Mouse (Mus musculus): ENCODE results near the gene Macrod2. TPM values are rescaled to one million over a fixed set of nuclear protein-coding genes. Genes with fewer than 3 reads are reported as not detected.

The Macrod2 gene
- polyA plus RNA-seq, 1 experiment from 2014 or later, result 45.9 TPM

DNA sequence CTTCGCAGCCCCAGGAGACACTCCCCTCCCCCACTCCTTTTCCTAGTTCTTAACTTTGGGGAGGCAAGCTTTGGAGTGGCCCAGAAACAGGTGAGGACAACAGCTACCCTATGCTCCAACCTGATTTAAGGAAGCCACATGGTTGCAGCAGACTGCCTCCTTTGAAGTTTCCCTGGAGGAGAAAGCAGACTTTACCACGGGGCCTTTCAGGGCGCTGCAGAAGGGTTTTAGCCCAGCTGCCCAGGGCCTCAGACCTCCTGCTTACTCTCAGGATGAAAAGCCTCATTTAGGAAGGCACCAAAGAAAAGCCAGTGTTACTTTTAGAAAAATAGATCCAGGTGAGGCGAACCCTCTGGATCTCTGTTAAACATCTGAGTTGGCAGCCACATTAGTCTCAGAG lies 1333.9 kb downstream of the Macrod2 start:
- Histone ChIP-seq H3K27ac (ENCODE audit: low read depth, low read length) (no peak overlapping the region), H3K9me3 (ENCODE audit: control insufficient read depth, low read length) (no peaks in the 10 kb centered on the region), H3K9ac (ENCODE audit: low read length) (no peak overlapping the region), H3K27me3 (ENCODE audit: control insufficient read depth, insufficient read depth, low read length) (no peaks in the 10 kb centered on the region), H3K36me3 (ENCODE audit: control insufficient read depth, insufficient read depth, low read length) (no peaks in the 10 kb centered on the region), H3K4me3 (ENCODE audit: low read depth, low read length) (no peak overlapping the region), H3K4me2 (no peak overlapping the region), H3K4me1 (ENCODE audit: control insufficient read depth, insufficient read depth, low read length) (no peaks in the 10 kb centered on the region)
- DNase-seq (ENCODE audit: low spot score, missing footprints), result no peak
- no peak for ATAC-seq (ENCODE audit: low FRiP score)
- whole genome bisulfite sequencing, result 53% methylated on average over 4 of the region's 4 CpGs

DNA sequence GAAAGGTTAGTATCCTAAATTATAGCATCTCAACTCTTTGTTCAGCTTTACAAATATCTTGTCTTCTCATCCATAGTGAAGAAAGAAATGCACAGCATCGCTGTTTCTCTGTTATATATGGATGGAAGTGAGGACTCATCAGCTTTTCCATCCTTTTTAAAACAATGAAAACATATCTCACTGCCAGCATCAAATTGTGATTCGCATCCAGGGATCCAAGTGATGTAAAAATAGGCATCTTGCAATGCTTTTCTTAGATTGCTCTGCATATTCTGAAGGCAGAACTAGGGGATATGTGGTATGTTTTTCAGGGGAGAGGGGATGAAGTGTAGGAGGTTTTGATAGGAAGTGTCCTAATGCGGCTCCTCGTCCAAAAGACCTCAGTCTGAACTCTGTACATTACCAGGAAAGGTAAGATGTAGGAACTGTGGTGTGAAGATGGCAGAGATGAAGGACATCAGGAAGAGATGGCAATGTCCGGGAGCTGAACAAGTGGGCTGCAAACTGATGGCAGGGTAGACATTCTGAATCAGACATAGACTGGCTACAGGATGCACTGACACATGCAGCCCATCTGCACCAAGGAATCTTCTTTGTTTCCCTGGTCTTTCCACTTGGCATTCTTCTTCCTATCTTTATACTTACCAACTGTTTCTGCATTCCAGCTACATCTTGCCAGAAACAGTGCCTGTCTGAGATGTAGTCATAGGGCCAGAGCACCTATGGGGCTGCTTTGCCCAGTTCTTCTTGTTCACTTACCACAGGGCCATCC lies 1341.8 kb downstream of the Macrod2 start:
- H3K4me1 ChIP-seq (ENCODE audit: control insufficient read depth, insufficient read depth, low read length), result no peaks in the 10 kb centered on the region
- H3K4me2 ChIP-seq, result no peak overlapping the region
- no peak for DNase-seq (ENCODE audit: low spot score, missing footprints)
- H3K9me3 ChIP-seq (ENCODE audit: control insufficient read depth, low read length), result no peaks in the 10 kb centered on the region
- 92% methylated on average over 5 of the region's 5 CpGs for WGBS
- H3K27ac ChIP-seq (ENCODE audit: low read depth, low read length), result no peak overlapping the region
- no peak for ATAC-seq (ENCODE audit: low FRiP score)
- no peak overlapping the region for H3K4me3 ChIP-seq (ENCODE audit: low read depth, low read length)
- H3K27me3 ChIP-seq (ENCODE audit: control insufficient read depth, insufficient read depth, low read length), result no peaks in the 10 kb centered on the region
- H3K9ac ChIP-seq (ENCODE audit: low read length), result no peak overlapping the region
- no peaks in the 10 kb centered on the region for H3K36me3 ChIP-seq (ENCODE audit: control insufficient read depth, insufficient read depth, low read length)

DNA sequence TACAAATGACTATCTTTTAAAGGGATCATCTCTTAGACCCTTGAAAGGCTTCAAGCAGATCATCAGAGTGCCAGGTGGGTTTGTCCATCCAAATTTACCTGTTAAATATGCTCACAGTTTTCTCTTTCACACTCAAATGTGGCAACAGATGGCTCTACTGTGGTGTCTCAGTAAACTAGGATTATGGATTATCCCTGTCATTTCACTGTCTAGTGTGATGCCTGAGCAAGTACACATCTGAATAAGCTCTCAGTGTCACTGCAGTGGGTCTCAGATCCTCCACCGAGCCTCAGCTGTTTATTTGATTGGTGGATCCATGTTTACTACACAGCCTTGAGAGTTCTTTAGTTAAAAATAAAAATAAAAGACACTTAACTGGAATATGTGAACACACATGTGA lies 1343.6 kb downstream of the Macrod2 start:
- Histone ChIP-seq H3K4me1 (ENCODE audit: control insufficient read depth, insufficient read depth, low read length) (no peaks in the 10 kb centered on the region), H3K9ac (ENCODE audit: low read length) (no peak overlapping the region), H3K4me3 (ENCODE audit: low read depth, low read length) (no peak overlapping the region), H3K27me3 (ENCODE audit: control insufficient read depth, insufficient read depth, low read length) (no peaks in the 10 kb centered on the region), H3K4me2 (no peak overlapping the region), H3K27ac (ENCODE audit: low read depth, low read length) (no peak overlapping the region), H3K36me3 (ENCODE audit: control insufficient read depth, insufficient read depth, low read length) (no peaks in the 10 kb centered on the region), H3K9me3 (ENCODE audit: control insufficient read depth, low read length) (no peaks in the 10 kb centered on the region)
- ATAC-seq (ENCODE audit: low FRiP score) (no peak), DNase-seq (ENCODE audit: low spot score, missing footprints) (no peak)
- 68% methylated on average over 1 of the region's 1 CpGs for WGBS

DNA sequence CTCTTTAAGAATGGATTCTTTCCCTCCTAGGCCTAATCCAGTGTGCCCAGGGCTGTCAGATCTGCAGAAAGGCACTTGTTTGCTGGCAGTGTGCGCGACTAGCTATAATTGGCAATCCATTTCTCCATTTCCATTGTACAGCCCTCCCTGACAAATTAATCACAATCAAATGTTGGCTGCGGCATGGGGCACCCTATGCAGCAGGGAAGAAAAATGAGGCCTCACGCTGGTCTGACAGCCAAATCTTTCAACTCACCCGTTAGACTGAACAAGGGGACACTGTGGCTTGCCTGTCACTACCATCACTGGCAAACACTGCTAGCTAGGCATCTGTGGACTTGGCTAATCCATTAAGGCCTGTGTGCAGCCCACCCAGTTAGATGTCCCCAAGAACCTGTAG lies 1345.2 kb downstream of the Macrod2 start:
- DNase-seq (ENCODE audit: low spot score, missing footprints) (no peak), ATAC-seq (ENCODE audit: low FRiP score) (no peak)
- WGBS, result 77% methylated on average over 5 of the region's 5 CpGs
- no peaks in the 10 kb centered on the region for H3K9me3 ChIP-seq (ENCODE audit: control insufficient read depth, low read length)
- H3K27me3 ChIP-seq (ENCODE audit: control insufficient read depth, insufficient read depth, low read length), result no peaks in the 10 kb centered on the region
- no peaks in the 10 kb centered on the region for H3K36me3 ChIP-seq (ENCODE audit: control insufficient read depth, insufficient read depth, low read length)
- H3K4me3 ChIP-seq (ENCODE audit: low read depth, low read length), result no peak overlapping the region
- H3K4me2 ChIP-seq, result no peak overlapping the region
- no peaks in the 10 kb centered on the region for H3K4me1 ChIP-seq (ENCODE audit: control insufficient read depth, insufficient read depth, low read length)
- no peak overlapping the region for H3K9ac ChIP-seq (ENCODE audit: low read length)
- no peak overlapping the region for H3K27ac ChIP-seq (ENCODE audit: low read depth, low read length)

GRCm38 (mm10) chr2:141800236-141800635 lies 1405.1 kb downstream of the Macrod2 start:
- 75% methylated on average over 4 of the region's 4 CpGs for WGBS
- no peaks in the 10 kb centered on the region for H3K36me3 ChIP-seq (ENCODE audit: control insufficient read depth, insufficient read depth, low read length)
- no peak overlapping the region for H3K4me2 ChIP-seq
- H3K4me1 ChIP-seq (ENCODE audit: control insufficient read depth, insufficient read depth, low read length), result no peaks in the 10 kb centered on the region
- DNase-seq (ENCODE audit: low spot score, missing footprints) (no peak), ATAC-seq (ENCODE audit: low FRiP score) (no peak)
- no peak overlapping the region for H3K27ac ChIP-seq (ENCODE audit: low read depth, low read length)
- H3K4me3 ChIP-seq (ENCODE audit: low read depth, low read length), result no peak overlapping the region
- H3K27me3 ChIP-seq (ENCODE audit: control insufficient read depth, insufficient read depth, low read length), result no peaks in the 10 kb centered on the region
- no peak overlapping the region for H3K9ac ChIP-seq (ENCODE audit: low read length)
- H3K9me3 ChIP-seq (ENCODE audit: control insufficient read depth, low read length), result no peaks in the 10 kb centered on the region

- H3K9me3 ChIP-seq (ENCODE audit: control insufficient read depth, low read length), result no peaks in the 10 kb centered on the region
- no peak for ATAC-seq (ENCODE audit: low FRiP score)
- DNase-seq (ENCODE audit: low spot score, missing footprints), result no peak
- H3K4me3 ChIP-seq (ENCODE audit: low read depth, low read length), result no peak overlapping the region
- H3K27ac ChIP-seq (ENCODE audit: low read depth, low read length), result no peak overlapping the region
- H3K4me1 ChIP-seq (ENCODE audit: control insufficient read depth, insufficient read depth, low read length), result no peaks in the 10 kb centered on the region
- H3K9ac ChIP-seq (ENCODE audit: low read length), result no peak overlapping the region
- WGBS, result 79% methylated on average over 2 of the region's 2 CpGs
- no peaks in the 10 kb centered on the region for H3K36me3 ChIP-seq (ENCODE audit: control insufficient read depth, insufficient read depth, low read length)
- no peaks in the 10 kb centered on the region for H3K27me3 ChIP-seq (ENCODE audit: control insufficient read depth, insufficient read depth, low read length)
- H3K4me2 ChIP-seq, result no peak overlapping the region
These were observed 1405.8 kb downstream of the Macrod2 start for GRCm38 (mm10) chr2:141800909-141801308.

DNA sequence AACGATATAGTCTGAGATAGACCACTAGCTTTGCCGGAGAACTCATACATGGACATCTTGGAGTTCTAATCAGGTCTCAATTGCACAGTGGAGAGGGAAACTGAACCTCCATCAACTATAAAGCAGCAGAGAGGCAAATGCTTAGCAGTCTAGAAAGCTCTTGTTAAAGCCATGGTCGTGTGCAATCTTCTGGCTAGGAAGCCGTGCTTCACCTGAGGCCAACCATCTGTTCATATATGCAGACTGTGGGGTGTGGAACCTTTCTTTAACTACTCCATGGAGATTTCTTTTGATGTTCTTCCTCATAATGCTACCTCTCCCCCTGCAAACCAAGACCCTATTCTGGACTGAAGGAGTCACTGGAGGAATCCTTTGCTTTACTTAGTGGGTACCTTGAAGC lies 1421.2 kb downstream of the Macrod2 start:
- 90% methylated on average over 4 of the region's 4 CpGs for WGBS
- Histone ChIP-seq H3K36me3 (ENCODE audit: control insufficient read depth, insufficient read depth, low read length) (no peaks in the 10 kb centered on the region), H3K27me3 (ENCODE audit: control insufficient read depth, insufficient read depth, low read length) (no peaks in the 10 kb centered on the region), H3K4me2 (no peak overlapping the region), H3K9me3 (ENCODE audit: control insufficient read depth, low read length) (no peaks in the 10 kb centered on the region), H3K4me3 (ENCODE audit: low read depth, low read length) (no peak overlapping the region), H3K4me1 (ENCODE audit: control insufficient read depth, insufficient read depth, low read length) (no peaks in the 10 kb centered on the region), H3K9ac (ENCODE audit: low read length) (no peak overlapping the region), H3K27ac (ENCODE audit: low read depth, low read length) (no peak overlapping the region)
- ATAC-seq (ENCODE audit: low FRiP score) (no peak), DNase-seq (ENCODE audit: low spot score, missing footprints) (peak; percentile 45)

GRCm38 (mm10) chr2:141817546-141818180 lies 1422.6 kb downstream of the Macrod2 start:
- 81% methylated on average over 4 of the region's 4 CpGs for WGBS
- DNase-seq (ENCODE audit: low spot score, missing footprints), result peak; percentile 31

DNA sequence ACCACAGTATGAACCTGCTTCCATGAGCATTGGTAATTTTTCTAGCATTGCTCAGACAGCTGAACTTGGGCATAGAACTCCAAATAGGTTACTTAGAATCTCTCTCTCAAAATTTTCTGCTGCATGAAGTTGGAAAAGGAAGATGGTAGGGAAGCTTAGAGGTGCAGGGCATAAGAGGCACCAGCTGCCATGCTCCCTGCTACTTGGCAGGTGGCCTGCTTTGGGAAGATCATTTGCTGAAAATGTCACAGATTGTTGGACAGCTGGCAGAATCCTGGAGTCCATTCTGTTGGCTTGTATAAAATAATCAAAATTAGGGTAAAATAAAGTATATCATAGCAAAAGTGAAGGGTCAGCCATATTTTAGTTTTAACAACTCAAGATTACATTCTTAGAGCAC lies 1425.7 kb downstream of the Macrod2 start:
- H3K27ac ChIP-seq (ENCODE audit: low read depth, low read length), result no peak overlapping the region
- H3K4me2 ChIP-seq, result no peak overlapping the region
- DNase-seq (ENCODE audit: low spot score, missing footprints) (peak; percentile 23), ATAC-seq (ENCODE audit: low FRiP score) (no peak)
- no peaks in the 10 kb centered on the region for H3K36me3 ChIP-seq (ENCODE audit: control insufficient read depth, insufficient read depth, low read length)
- no peaks in the 10 kb centered on the region for H3K9me3 ChIP-seq (ENCODE audit: control insufficient read depth, low read length)
- no peak overlapping the region for H3K9ac ChIP-seq (ENCODE audit: low read length)
- H3K4me3 ChIP-seq (ENCODE audit: low read depth, low read length), result no peak overlapping the region
- H3K27me3 ChIP-seq (ENCODE audit: control insufficient read depth, insufficient read depth, low read length), result no peaks in the 10 kb centered on the region
- H3K4me1 ChIP-seq (ENCODE audit: control insufficient read depth, insufficient read depth, low read length), result no peaks in the 10 kb centered on the region

More at GRCm38 (mm10) chr2:141817546-141818180, 1422.6 kb downstream of the Macrod2 start:
- Histone ChIP-seq H3K27ac (ENCODE audit: low read depth, low read length) (no peak overlapping the region), H3K9ac (ENCODE audit: low read length) (no peak overlapping the region), H3K9me3 (ENCODE audit: control insufficient read depth, low read length) (no peaks in the 10 kb centered on the region), H3K27me3 (ENCODE audit: control insufficient read depth, insufficient read depth, low read length) (no peaks in the 10 kb centered on the region), H3K4me1 (ENCODE audit: control insufficient read depth, insufficient read depth, low read length) (no peaks in the 10 kb centered on the region), H3K4me3 (ENCODE audit: low read depth, low read length) (no peak overlapping the region), H3K36me3 (ENCODE audit: control insufficient read depth, insufficient read depth, low read length) (no peaks in the 10 kb centered on the region), H3K4me2 (no peak overlapping the region)
- no peak for ATAC-seq (ENCODE audit: low FRiP score)
